Mouse (Mus musculus): Measurements from ENCODE around the gene Hist1h3d. TPM values are rescaled to one million over a fixed set of nuclear protein-coding genes. Genes with fewer than 3 reads are reported as not detected.
"Not testable (repeated sequence)": the region's sequence is repeated elsewhere in the genome, so short reads cannot be mapped to it uniquely, and the experiment has no call there.

Hist1h3d gene
- polyA plus RNA-seq, 1 experiment from 2014 or later, result 7.7 TPM

- Histone ChIP-seq H3K9me3 (replicated peaks) (no peaks in the 10 kb centered on the region), H3K4me3 (peak overlapping the region; percentile 50), H3K36me3 (no peaks in the 10 kb centered on the region), H3K27ac (peak overlapping the region; percentile 98), H3K27me3 (ENCODE audit: low read depth, poor library complexity, severe bottlenecking) (no peaks in the 10 kb centered on the region), H3K4me1 (peaks cover 3% of the 10 kb centered on the region; the same call in 1 of the 2 replicates)
- no peak for DNase-seq (ENCODE audit: low spot score)
- WGBS, result 4% methylated on average over 18 of the region's 18 CpGs
Measured at GRCm38 (mm10) chr13:23562699-23563462, 12.7 kb upstream of the Hist1h3d start.

DNA sequence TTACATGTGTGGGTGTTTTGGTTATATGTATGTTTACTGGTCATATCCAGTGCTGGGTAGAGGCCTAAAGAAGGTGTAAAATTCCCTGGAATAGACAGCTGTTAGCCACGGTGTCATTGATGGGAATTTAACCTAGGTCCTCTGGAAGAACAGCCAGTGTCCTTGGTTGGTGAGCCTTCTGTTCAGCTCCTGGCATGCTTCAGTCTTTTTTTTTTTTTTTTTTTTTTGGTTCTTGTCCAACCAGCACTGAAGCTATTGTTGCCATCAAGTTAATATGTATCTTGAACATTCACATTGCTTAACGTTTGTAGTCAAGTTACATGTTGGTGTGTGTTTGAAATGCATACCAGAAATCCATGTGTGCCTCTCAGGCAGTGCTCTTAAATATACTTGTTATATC, 11.1 kb upstream of the Hist1h3d start:
- H3K27me3 ChIP-seq (ENCODE audit: low read depth, poor library complexity, severe bottlenecking), result no peaks in the 10 kb centered on the region
- DNase-seq (ENCODE audit: low spot score), result no peak
- H3K4me3 ChIP-seq, result no peak overlapping the region
- H3K4me1 ChIP-seq, result peaks cover 3% of the 10 kb centered on the region; the same call in 1 of the 2 replicates
- 88% methylated on average over 2 of the region's 2 CpGs for WGBS
- H3K27ac ChIP-seq, result peak overlapping the region; percentile 98
- no peaks in the 10 kb centered on the region for H3K9me3 ChIP-seq (replicated peaks)
- no peaks in the 10 kb centered on the region for H3K36me3 ChIP-seq

- H3K27me3 ChIP-seq (ENCODE audit: low read depth, poor library complexity, severe bottlenecking); H3K9me3 ChIP-seq (replicated peaks); DNase-seq (ENCODE audit: low spot score); H3K36me3 ChIP-seq: not testable (repeated sequence)
- H3K4me1 ChIP-seq, result peaks cover 14% of the 10 kb centered on the region
- peak overlapping the region; percentile 90 for H3K27ac ChIP-seq
- peak overlapping the region; percentile 54 for H3K4me3 ChIP-seq
- 1% methylated on average over 28 of the region's 41 CpGs for WGBS
Measured at GRCm38 (mm10) chr13:23570261-23571021, 5.1 kb upstream of the Hist1h3d start.

- no peaks in the 10 kb centered on the region for H3K9me3 ChIP-seq (replicated peaks)
- 0% methylated on average over 18 of the region's 18 CpGs for WGBS
- no peaks in the 10 kb centered on the region for H3K27me3 ChIP-seq (ENCODE audit: low read depth, poor library complexity, severe bottlenecking)
- DNase-seq (ENCODE audit: low spot score), result peak; percentile 75
- peak within 1 kb of the TSS; percentile 90 for H3K27ac ChIP-seq
- H3K36me3 ChIP-seq, result no peaks in the 10 kb centered on the region
- H3K4me3 ChIP-seq, result peak within 1 kb of the TSS; percentile 54
- H3K4me1 ChIP-seq, result peaks cover 14% of the 10 kb centered on the region
Measured at GRCm38 (mm10) chr13:23571022-23571503, 4.5 kb upstream of the Hist1h3d start, which contains the start of the genes Hist1h2ae and Hist1h2bg. Gene Hist1h2ae (minus strand): TSS chr13:23571220. Gene Hist1h2bg (plus strand): TSS chr13:23571396.

- Histone ChIP-seq H3K4me1 (peaks cover 18% of the 10 kb centered on the region), H3K4me3 (peak overlapping the region; percentile 54), H3K27ac (peak overlapping the region; percentile 90)
- H3K27me3 ChIP-seq (ENCODE audit: low read depth, poor library complexity, severe bottlenecking); H3K9me3 ChIP-seq (replicated peaks); DNase-seq (ENCODE audit: low spot score); H3K36me3 ChIP-seq: not testable (repeated sequence)
- WGBS, result under 1% methylated on average over 16 of the region's 34 CpGs
Measured at GRCm38 (mm10) chr13:23571504-23572217, 3.9 kb upstream of the Hist1h3d start.

- H3K27me3 ChIP-seq (ENCODE audit: low read depth, poor library complexity, severe bottlenecking), result no peaks in the 10 kb centered on the region
- peaks cover 26% of the 10 kb centered on the region for H3K4me1 ChIP-seq
- H3K27ac ChIP-seq, result peak overlapping the region; percentile 89
- H3K9me3 ChIP-seq (replicated peaks), result no peaks in the 10 kb centered on the region
- DNase-seq (ENCODE audit: low spot score), result no peak
- H3K36me3 ChIP-seq, result no peaks in the 10 kb centered on the region
- 47% methylated on average over 2 of the region's 2 CpGs for WGBS
- H3K4me3 ChIP-seq, result peak overlapping the region; percentile 54
Measured at GRCm38 (mm10) chr13:23572218-23573033, 3.1 kb upstream of the Hist1h3d start.

GRCm38 (mm10) chr13:23573034-23573897, 2.3 kb upstream of the Hist1h3d start:
- H3K36me3 ChIP-seq; H3K27me3 ChIP-seq (ENCODE audit: low read depth, poor library complexity, severe bottlenecking); DNase-seq (ENCODE audit: low spot score); H3K9me3 ChIP-seq (replicated peaks): not testable (repeated sequence)
- Histone ChIP-seq H3K4me3 (peak overlapping the region; percentile 54), H3K27ac (peak overlapping the region; percentile 89), H3K4me1 (peaks cover 26% of the 10 kb centered on the region)
- 15% methylated on average over 20 of the region's 20 CpGs for WGBS

- Histone ChIP-seq H3K4me3 (peak within 1 kb of the TSS; percentile 56), H3K4me1 (peaks cover 26% of the 10 kb centered on the region), H3K27ac (peak within 1 kb of the TSS; percentile 91)
- not testable (repeated sequence) for H3K9me3 ChIP-seq (replicated peaks); H3K36me3 ChIP-seq; H3K27me3 ChIP-seq (ENCODE audit: low read depth, poor library complexity, severe bottlenecking)
- WGBS, result 1% methylated on average over 42 of the region's 42 CpGs
- DNase-seq (ENCODE audit: low spot score), result peak; percentile 84
Measured at GRCm38 (mm10) chr13:23573898-23574524, 1.6 kb upstream of the Hist1h3d start, which contains the start of the genes Hist1h2bf and Hist1h2ad. Gene Hist1h2bf (minus strand): TSS chr13:23574196. Gene Hist1h2ad (plus strand): TSS chr13:23574381.

DNA sequence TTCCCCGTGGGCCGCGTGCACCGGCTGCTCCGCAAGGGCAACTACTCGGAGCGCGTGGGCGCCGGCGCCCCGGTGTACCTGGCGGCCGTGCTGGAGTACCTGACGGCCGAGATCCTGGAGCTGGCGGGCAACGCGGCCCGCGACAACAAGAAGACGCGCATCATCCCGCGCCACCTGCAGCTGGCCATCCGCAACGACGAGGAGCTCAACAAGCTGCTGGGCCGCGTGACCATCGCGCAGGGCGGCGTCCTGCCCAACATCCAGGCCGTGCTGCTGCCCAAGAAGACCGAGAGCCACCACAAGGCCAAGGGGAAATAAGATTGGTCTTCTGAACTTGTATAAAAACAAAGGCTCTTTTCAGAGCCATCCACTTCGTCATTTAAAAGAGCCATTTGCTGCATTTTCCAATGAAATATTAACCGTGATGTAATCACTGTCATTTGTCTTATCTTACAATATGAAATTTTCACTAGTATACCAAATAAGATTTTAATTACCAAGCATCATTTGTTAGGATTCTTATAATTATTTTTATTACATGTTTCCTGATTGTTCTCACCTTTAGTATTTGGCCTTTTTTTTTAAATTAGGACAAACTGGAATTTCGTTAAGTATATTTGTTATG, 905 bp upstream of the Hist1h3d start:
- H3K36me3 ChIP-seq; H3K9me3 ChIP-seq (replicated peaks); DNase-seq (ENCODE audit: low spot score); H3K27me3 ChIP-seq (ENCODE audit: low read depth, poor library complexity, severe bottlenecking): not testable (repeated sequence)
- H3K4me1 ChIP-seq, result peaks cover 26% of the 10 kb centered on the region
- peak overlapping the region; percentile 56 for H3K4me3 ChIP-seq
- WGBS, result under 1% methylated on average over 10 of the region's 39 CpGs
- peak overlapping the region; percentile 91 for H3K27ac ChIP-seq

- not testable (repeated sequence) for H3K36me3 ChIP-seq; DNase-seq (ENCODE audit: low spot score); H3K27me3 ChIP-seq (ENCODE audit: low read depth, poor library complexity, severe bottlenecking); H3K9me3 ChIP-seq (replicated peaks)
- 2% methylated on average over 8 of the region's 40 CpGs for WGBS
- Histone ChIP-seq H3K4me3 (peak overlapping the region; percentile 56), H3K27ac (peak overlapping the region; percentile 91), H3K4me1 (peaks cover 28% of the 10 kb centered on the region)
Measured at GRCm38 (mm10) chr13:23575864-23576313, 326 bp downstream of the Hist1h3d start.
